Comparison of ENCODE assay signal across 20 mouse cellular contexts in genomic region chr14:56333700-56334099, GRCm38 (mm10). TPM values are rescaled to one million over a fixed set of nuclear protein-coding genes. Genes with fewer than 3 reads are reported as not detected.
"Had no signal": no experiment of that assay in that cellular context is flagged by ENCODE, and none has a peak within 500 bp of the region (broad histone marks: within the 10 kb centered on the region; RNA-seq: fewer than 3 reads in every experiment).

No protein-coding gene starts in this region.

- H3K4me1 ChIP-seq: stomach, embryonic 15.5 days had no signal

- H3K9me3 ChIP-seq: intestine, embryonic 15.5 days; liver, embryonic 13.5 days; stomach, embryonic 15.5 days had no signal

- H3K27me3 ChIP-seq: intestine, embryonic 15.5 days; liver, embryonic 13.5 days; stomach, embryonic 15.5 days had no signal

- H3K4me3 ChIP-seq: intestine, embryonic 15.5 days; left cerebral cortex, adult 2 months; liver, embryonic 13.5 days; stomach, embryonic 15.5 days had no signal

- H3K4me2 ChIP-seq: intestine, embryonic 15.5 days; liver, embryonic 13.5 days; midbrain, embryonic 11.5 days; stomach, embryonic 15.5 days had no signal

- H3K9ac ChIP-seq: intestine, embryonic 15.5 days; liver, embryonic 13.5 days; stomach, embryonic 15.5 days had no signal

- ATAC-seq: intestine, embryonic 15.5 days had no signal

- DNase-seq: layer of hippocampus, postnatal 36 days; liver, embryonic 13.5 days; lung, adult 2 months; lung, postnatal 14 days; lung, postnatal 4 days; midbrain, embryonic 14.5 days; right cerebral cortex, adult 18-20 months; right cerebral cortex, postnatal 25 days; spleen, adult 18-20 months; thymus, postnatal 25 days had no signal

- H3K27ac ChIP-seq: intestine, embryonic 15.5 days; left cerebral cortex, adult 2 months; liver, embryonic 13.5 days; stomach, embryonic 15.5 days had no signal

- H3K36me3 ChIP-seq: intestine, embryonic 15.5 days; liver, embryonic 13.5 days; stomach, embryonic 15.5 days had no signal

RNA-seq across cellular contexts. Expression of gene Atp12a, which starts 31.2 kb away (rescaled TPM):
- total RNA-seq: layer of hippocampus, adult 8-10 months; layer of hippocampus, postnatal 36 days; liver, adult 2 months; megakaryocyte progenitor cell, adult 5-6 weeks; megakaryocyte-erythroid progenitor cell, adult 5-6 weeks had no signal
- polyA plus RNA-seq: liver, embryonic 13.5 days; liver, embryonic 16.5 days; neural tube, embryonic 11.5 days had no signal
